Mouse (Mus musculus): Measurements from ENCODE around the gene Gm44965.

Gm44965 gene

DNA sequence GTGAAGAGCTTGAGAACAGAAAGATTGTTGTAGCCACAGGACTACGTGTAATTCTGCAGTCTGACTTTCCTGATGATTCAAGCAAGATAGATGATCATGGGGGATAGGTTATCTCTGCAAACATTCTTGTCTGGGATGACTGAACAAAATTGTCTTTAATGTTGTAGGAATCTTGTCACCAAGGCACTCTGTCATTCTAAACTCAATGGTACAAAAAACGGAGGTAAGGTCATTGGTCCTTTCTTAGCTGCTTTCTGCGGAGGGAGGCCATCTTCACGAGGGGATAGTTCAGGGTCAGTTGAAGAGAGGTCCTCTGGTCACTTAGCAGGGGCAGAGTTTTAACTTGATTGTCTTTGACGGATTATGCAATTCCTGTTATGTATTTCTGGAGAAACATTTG is 15.0 kb upstream of the Gm44965 start:
- in situ Hi-C loops (cut with MboI, MseI), result no loop called here

DNA sequence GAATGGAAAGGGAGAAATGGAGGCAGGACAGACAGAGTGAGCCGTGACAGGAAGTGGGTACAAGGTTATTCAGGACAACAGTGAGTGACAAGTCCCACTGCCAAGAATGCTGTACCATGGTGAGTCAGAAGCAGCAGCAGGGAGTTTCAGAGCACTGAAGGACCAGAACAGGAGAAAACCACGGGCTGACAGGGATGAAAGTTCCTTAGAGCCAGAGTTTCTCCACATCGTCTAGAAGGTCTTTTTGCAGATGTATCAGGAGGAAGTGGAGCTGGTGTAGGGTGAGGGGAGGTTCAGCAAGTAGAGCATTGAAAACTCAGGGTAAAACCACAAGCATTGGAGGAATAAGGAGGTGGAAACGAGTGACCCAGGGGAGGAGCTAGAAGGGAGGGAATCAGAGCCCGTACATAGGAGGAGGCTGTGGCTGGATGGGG is 14.5 kb upstream of the Gm44965 start:
- in situ Hi-C loops (cut with MboI, MseI), result no loop called here

DNA sequence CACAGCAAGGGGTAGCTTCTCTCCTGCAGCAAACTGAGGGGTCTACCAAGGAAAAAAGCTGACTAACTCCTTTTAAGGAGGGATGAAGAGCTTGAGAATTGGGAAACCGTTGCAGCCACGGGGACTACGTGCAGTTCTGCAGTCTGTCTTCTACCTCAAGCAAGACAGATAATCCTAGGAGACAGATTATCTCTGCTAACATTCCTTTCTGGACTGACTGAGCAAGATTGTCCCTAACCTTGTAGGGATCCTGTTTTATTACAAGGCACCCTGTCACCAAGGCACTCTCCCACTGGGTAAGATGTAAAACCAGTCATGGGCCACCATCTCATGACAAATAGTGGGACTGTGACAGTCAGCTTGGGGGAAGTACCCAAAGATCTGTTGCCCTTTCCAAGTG is 12.5 kb upstream of the Gm44965 start:
- in situ Hi-C loops (cut with MboI, MseI), result loop anchor here (5.0 kb wide), 1 partner anchor 61 kb away; no protein-coding TSS in a partner anchor

DNA sequence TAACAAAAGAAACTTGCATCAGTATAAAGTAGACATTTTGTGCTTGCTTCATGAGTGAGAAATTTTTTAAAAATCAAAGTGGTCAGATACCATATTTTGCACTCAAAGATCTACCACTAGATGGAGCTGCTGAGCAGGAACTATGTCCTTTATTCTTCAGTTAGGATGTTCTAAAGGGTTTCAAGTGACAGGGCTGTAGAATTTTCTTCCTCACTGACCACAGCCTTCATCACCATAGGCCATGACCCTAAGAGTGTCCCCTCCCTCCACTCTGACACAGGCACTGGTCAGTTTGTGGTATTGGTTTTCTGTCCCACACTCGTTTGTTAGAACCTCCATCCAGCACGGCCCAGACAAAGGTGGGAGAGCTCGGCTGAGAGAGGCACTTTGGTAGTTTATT is 11.7 kb upstream of the Gm44965 start:
- in situ Hi-C loops (cut with MboI, MseI), result loop anchor here (5.0 kb wide), 1 partner anchor 60 kb away; no protein-coding TSS in a partner anchor

DNA sequence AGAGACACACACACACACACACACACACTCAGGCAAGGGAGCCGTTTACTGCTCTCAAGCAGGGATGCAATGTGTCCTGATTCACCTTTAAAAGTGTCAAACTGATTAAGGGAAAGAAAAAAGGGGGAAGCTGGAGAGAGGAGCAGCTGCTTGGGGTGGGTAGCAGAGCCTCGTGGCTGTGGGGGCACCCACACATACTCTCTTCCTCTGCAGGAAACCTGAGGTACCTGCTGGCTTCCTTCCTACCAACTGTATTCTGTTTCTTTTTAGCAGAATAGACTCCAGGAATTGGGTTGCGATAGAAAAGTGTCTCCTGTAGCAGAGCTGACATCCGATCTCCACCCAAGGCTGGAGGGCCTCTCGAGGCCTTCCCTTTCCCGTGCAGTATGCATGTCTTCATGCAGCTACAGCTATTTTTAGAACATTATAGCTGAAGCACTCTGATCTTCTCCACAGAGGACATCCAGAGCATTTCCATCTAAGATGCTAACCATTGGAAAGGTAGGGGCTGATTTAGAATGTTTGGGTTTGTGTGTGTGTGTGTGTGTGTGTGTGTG is 4.5 kb upstream of the Gm44965 start, which contains the start of gene Gm45021:
TSS of gene Gm45021 (plus strand) at position 417 of the 557 bp plus-strand sequence.
- in situ Hi-C loops (cut with MboI, MseI), result no loop called here

DNA sequence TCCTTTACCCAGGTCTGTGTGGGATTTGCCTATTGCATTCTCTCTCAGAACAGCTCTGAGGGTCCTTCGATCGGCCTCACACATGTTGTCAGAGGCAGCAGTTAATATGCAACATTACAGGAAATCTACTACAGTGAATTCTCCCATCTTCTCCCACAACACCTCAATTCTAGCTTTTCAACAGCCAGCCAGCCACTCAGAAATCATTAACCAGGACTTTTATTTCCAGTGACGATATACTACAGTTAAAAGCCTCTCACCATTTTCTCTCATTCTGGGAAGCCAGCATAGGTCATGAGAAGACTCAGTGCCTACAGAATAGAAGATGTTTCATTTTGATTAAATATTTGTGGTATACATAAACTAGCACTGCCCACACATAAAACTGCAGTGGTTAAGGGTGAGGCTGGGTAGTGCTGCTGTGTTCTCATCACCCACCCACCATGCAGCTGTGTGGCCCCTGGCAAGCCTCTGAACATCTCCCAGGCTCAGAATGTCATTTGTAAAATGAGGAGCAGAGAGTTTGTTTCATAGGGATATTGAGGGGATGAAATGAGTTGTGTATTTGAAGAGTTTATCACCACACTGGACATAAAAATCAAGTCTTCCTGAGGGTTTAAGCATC is 2.4 kb upstream of the Gm44965 start:
- in situ Hi-C loops (cut with MboI, MseI), result no loop called here

DNA sequence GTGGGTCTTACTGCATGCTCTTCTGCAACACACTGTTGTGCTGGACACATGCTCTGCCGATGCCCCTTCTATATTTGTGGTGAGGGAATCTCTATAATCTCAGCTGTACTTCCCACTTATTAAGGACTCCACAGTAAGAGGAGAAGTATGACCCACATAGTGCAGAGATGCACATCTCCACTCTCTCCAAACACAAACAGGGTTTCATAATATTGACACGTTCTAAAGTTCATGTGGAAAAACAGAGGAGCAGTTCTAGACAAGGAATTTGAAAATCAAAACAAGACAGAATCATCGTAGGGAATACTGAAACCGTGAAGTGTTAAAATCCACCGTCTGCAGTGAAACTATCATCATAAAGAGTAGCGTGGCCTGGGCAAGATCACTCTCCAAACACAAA is 1.9 kb upstream of the Gm44965 start:
- in situ Hi-C loops (cut with MboI, MseI), result no loop called here

DNA sequence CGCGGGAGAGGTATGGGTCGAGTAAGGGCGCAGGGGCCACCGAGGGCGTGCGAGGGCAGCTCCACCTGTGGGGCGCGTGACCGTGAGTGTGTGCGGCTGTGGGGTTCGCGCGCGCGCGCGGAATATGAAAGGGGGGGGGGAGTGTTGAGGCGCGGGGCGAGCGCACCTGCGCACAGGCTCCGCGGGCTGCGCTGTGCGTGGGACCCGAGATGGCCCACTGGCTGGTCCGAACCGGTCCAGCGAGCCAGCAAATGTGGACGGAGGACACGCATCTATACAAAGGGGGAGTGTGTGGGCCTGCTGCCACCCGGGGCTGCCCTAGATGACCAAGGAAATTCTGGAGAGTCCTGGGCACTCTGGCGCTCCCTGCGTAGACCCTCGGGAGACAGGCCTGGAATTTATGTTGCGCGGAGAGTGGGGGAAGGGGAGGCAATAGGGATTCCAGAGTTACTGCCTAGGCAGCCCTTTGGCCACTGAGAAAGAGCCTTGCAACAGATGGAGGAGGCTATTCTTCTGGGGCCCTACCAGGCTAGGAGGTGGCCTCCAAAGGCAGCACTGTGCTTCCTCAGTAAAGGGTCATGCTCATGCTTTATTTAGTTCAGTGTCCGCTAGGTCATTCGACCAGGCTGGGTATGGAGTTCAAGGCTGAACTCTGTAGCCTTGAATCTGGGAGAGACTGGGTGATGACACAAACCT is 450 bp downstream of the Gm44965 start:
- in situ Hi-C loops (cut with MboI, MseI), result no loop called here

DNA sequence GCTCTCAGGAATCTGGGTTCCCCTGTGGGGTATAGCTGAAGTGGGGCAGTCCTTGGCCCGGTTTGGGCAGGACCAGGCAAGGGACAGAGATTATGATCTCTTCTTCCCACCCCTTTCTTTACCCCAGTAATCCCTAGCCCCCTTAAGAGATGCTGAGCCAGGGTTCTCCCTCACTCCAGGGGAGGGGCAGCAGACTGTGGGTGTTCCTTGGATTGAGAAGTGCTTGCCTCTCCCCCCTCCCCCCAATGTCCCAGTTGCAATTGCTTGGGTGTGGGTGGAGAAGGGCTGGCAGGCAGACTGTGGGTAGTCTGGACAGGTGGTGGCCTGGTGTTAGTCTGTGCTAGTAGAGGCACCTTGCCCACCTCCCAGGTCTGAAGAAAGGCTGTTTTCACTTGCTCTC is 1.5 kb downstream of the Gm44965 start:
- in situ Hi-C loops (cut with MboI, MseI), result no loop called here

DNA sequence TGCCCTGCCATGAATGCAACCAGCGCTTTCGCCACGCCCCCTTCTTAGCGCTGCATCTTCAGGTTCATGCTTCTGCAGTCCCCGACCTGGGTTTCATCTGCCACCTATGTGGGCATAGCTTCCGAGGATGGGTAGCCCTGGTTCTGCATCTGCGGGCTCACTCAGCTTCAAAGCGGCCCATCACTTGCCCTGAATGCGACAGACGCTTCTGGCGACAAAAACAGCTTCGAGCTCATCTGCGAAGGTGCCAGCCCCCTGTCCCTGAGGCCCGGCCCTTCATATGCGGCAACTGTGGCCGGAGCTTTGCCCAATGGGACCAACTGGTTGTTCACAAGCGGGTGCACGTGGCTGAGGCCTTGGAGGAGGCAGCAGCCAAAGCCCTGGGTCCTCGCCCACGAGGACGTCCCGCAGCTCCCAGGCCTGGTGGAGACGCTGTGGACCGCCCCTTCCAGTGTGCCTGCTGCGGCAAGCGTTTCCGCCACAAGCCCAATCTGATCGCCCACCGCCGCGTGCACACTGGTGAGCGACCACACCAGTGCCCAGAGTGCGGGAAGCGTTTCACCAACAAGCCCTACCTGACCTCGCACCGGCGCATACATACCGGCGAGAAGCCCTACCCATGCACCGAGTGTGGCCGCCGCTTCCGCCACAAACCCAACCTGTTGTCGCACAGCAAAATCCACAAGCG is 2.9 kb downstream of the Gm44965 start:
- in situ Hi-C loops (cut with MboI, MseI), result no loop called here

DNA sequence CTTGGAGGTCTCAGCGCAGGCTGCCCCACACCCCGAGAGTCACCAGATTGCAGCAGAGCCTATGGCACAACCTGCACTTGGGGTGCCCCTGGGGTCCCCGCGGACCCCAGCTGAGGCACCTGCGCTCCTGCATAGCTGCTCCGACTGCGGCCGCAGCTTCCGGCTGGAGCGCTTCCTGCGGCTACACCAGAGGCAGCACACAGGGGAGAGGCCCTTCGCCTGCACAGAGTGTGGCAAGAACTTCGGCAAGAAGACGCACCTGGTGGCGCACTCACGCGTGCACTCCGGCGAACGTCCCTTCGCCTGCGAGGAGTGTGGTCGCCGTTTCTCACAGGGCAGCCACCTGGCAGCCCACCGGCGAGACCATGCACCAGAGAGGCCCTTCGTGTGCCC is 3.5 kb downstream of the Gm44965 start:
- in situ Hi-C loops (cut with MboI, MseI), result no loop called here

DNA sequence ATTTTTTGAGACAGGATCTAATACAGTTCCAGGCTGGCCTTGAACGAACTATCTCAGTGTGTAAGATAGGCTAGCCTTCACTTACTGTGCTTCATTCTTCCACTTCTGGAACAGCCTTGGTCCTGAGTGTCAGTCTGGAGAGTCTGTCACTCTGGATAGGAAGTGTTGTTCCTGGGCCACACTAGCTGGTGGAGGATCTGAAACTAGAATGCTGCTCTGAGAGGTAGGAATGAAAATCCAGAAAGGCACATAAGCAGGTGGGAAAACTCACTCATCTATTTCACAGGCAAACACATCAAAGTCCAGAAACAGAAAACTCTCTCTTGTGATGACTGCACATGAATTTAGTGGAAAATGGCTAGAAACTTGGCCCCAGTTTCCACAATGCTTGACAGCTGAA is 6.9 kb downstream of the Gm44965 start:
- in situ Hi-C loops (cut with MboI, MseI), result no loop called here

DNA sequence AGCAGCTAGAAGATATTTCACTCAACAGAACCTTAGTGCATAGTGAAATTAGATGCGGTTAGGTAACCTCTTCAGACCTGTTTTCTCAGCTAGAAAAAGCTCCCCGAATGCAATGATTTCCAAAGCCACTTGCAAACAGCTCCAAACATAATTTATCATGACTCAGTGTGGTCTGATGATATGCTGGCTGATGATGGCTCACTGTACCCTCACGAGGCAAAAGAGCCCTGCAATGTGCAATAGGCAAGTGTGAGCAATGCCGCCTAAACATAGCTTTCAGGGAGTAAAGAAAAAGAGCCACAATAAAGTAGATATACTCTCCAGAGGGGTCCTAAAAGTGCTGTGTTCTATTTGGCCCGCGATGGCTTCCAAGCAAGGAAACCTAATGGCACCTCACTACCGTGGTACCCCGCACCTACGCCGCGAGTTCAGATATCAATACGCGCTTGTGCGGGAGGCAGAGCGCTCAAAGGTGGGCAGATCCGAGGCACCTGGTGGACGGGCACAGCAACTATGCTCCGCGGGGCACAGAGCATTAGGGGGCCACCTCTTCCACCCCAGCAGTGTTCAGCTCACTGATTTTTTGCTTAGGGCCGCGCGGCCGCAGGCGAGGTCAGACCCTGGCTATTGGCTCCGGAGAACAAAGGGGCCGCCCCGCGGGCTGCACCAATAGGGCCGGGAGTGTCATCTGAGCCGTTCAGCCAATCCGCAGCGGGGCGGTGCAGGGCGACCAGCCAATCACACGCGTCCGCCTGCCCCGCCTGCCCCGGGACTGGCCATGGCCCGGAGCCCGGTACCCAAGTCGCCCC is 7.7 kb downstream of the Gm44965 start, which contains the start of gene Zfp775:
TSS of gene Zfp775 (plus strand) at position 793 of the 809 bp plus-strand sequence.
- in situ Hi-C loops (cut with MboI, MseI), result no loop called here

DNA sequence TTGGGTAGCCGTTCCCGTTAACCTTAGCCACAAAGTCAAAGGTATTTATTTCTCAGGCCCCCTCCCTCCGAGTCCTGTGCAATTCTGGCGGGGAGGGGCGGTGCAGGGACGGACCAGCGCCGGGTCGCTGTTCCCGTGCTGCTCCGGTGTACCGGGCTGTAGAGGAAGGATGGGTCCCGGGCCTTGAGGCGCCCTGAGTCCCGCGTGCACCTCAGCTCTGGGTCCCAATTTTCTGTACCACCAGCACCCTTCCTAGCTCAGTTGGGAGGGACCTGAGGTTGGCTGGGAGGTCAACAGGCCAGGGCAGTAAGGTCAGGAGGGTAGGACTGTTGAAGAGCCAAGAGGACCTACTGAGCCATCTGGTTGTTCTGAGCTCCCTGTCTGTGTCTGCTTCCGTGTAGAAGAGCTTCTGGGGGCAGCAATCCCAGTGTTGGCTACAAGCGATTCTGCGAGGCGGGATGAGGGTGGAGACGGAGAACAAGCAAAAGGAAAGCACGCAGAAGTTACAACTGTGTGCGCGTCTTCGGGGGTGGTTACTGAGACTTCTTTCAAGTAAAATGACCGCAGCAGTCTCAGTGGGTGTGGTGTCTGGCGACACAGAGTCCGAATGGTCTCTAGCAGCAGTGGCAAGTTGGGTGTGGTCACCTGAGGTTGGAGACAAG is 8.5 kb downstream of the Gm44965 start:
- in situ Hi-C loops (cut with MboI, MseI), result no loop called here

DNA sequence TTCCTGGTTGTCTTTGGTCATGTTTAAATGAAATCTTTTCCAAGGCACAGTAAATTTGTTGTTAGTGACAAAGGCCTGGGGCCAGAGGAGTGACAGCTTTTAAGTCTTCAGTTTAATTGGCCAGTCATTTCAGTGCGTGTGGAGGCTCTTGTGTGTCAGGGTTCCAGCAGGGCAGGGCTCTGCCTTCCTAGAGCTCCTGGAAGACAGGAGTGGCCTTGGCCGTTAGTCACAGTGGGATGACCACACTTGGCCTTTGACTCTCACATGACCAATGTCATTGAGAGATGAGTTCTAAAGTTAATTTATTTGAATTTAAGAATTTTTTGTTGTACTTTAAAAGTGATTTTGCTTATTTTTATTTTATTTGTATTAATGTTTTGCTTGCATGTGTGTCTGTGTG is 14.4 kb downstream of the Gm44965 start:
- in situ Hi-C loops (cut with MboI, MseI), result no loop called here

DNA sequence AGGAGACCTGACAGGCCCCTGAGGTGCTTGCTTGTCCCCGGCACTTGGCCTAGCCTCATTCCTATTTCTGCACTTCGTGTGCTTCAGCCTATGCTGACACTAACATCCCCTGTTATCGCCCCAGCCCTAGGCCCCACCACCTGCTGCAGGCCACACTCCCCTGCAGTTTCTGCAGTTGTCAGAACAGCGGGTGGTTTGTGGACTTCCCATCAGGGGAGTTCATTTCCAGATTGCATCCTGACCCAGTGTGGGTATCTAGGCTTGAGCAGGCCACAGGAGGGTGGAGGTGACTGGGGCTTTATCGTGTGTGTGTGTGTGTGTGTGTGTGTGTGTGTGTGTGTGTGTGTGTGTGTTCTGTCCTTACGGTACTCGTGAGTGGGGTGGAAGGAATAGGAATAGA is 15.8 kb downstream of the Gm44965 start:
- in situ Hi-C loops (cut with MboI, MseI), result no loop called here

DNA sequence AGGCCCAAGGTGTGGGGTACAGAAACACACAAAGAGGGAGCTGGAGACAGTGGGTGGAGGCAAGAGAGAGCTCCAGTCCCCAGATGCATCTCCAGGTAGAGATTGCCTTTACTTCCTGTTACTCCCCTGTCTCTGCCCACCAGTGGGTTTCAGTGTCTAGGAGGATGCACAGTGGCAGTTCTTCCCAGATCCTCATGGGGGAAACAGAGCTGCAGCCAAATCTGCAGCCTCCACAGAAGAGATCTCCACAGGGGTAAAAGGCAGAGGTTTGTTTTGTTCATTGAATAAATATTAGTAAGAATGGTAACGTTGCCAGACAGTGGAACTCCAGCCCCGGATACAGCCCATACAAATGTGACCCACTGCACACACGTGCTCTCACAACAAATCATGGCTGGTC is 16.9 kb downstream of the Gm44965 start:
- in situ Hi-C loops (cut with MboI, MseI), result no loop called here

DNA sequence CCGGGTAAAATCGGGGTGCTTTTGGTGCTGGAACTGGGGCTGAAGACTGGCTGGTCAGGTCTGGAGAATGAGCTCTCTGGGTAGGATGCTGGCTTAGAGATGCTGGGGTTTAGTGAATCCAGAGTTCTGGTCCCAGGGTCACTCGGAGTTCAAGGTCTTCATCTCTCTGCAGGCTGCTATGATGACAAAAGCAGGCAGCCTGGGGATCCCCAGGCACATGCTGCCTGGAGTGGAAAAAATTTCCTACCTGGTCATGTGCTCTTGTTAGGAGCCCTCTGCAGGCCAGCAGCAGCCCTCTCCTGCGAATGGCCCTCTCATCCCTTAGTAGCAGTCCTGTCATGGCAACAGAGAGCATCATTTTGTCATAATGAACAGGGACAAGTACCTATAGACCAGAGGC is 19.7 kb downstream of the Gm44965 start:
- in situ Hi-C loops (cut with MboI, MseI), result no loop called here

DNA sequence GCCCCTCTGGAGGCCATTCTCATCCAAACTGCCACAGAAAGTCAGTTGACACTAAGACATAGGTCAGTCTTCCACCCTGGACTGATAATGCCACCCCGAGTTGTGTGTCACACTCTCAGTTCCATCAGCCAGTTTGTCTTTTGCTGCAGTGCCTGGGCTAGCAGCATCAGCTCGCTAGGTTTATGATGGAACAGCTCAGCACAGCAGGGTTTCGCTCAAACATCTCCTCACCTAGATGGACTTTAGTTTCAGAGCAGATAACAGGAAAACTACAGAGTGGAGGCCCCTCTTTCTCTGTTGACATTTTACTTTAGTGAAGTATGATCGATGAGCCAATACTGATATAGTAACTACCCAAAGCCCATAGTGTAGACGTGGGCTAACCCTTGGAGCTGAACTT is 21.0 kb downstream of the Gm44965 start:
- in situ Hi-C loops (cut with MboI, MseI), result no loop called here

DNA sequence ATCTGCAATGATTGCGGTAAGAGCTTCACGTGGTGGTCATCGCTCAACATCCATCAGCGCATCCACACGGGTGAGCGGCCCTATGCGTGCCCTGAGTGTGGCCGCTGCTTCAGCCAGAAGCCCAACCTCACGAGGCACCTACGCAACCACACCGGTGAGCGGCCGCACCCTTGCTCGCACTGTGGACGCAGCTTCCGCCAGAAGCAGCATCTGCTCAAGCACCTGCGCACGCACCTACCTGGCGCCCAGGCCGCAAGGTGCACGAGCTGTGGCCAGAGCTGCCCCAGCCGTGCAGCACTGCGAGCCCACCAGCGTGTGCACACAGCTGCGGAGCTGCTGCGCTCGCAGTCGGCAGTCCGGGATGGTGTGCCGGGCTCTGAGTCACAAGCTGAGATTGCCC is 26.3 kb downstream of the Gm44965 start:
- in situ Hi-C loops (cut with MboI, MseI), result no loop called here

Measured in T-helper 2 cell (primary cell).